ENCODE assay signal across 32 mouse cellular contexts in genomic region chr13:34977410-34977809, GRCm38 (mm10). TPM values are rescaled to one million over a fixed set of nuclear protein-coding genes. Genes with fewer than 3 reads are reported as not detected.
DNase-seq lines count a peak whose midpoint lies in the region; ATAC-seq and TF ChIP-seq lines count a peak whose summit lies in the region.
"Had no signal": no experiment of that assay in that cellular context is flagged by ENCODE, and none has a peak within 500 bp of the region (broad histone marks: within the 10 kb centered on the region; RNA-seq: fewer than 3 reads in every experiment).

No protein-coding gene starts in this region.

- H3K36me3 ChIP-seq in ES-E14 (ENCODE audit: control insufficient read depth, insufficient read depth, low read length, poor library complexity, severe bottlenecking): peaks cover 2% of the 10 kb centered on the region
- peaks cover 48% of the 10 kb centered on the region for H3K36me3 ChIP-seq in liver, embryonic 13.5 days
- peaks cover 15% of the 10 kb centered on the region for H3K36me3 ChIP-seq in liver, embryonic 16.5 days (ENCODE audit: control insufficient read depth, insufficient read depth)

- H3K4me3 ChIP-seq in ES-E14 (ENCODE audit: insufficient read depth in 1 of 2, low read depth in 1 of 2, low read length in 2 of 2, poor library complexity in 1 of 2, severe bottlenecking in 1 of 2): no peak overlapping the region
- H3K4me3 ChIP-seq in liver, embryonic 13.5 days (replicated peaks): no peak overlapping the region
- H3K4me3 ChIP-seq in liver, embryonic 16.5 days (ENCODE audit: low read depth, low read length): no peak overlapping the region
- H3K4me3 ChIP-seq: gastrocnemius, adult 2 months; heart, adult 2 months; heart, embryonic 10.5 days; hindbrain, embryonic 12.5 days had no signal

- in situ Hi-C loops in ES-E14 (cut with MboI; ENCODE audit: low sequenced_read_pairs in 2 of 2, unreplicated experiment in 2 of 2): no loop called here

- H3K4me2 ChIP-seq in liver, embryonic 13.5 days: no peak overlapping the region
- H3K4me2 ChIP-seq in liver, embryonic 16.5 days (ENCODE audit: low read depth, low read length): no peak overlapping the region
- H3K4me2 ChIP-seq: hindbrain, embryonic 12.5 days had no signal

- peak; percentile 91 for ATAC-seq in erythroblast, adult 5-6 weeks (replicated peaks; ENCODE audit: low FRiP score, poor library complexity, severe bottlenecking)
- ATAC-seq in liver, embryonic 13.5 days (ENCODE audit: low read depth): peak; percentile 85
- peak; percentile 72 for ATAC-seq in liver, embryonic 16.5 days (ENCODE audit: low read depth)
- ATAC-seq: activated CD4-positive, CD25-positive, alpha-beta regulatory T cell, adult 4 months; CD4-positive, CD25-positive, alpha-beta regulatory T cell, adult 4 months; forebrain, embryonic 14.5 days; forebrain, postnatal 0 days; hindbrain, embryonic 16.5 days had no signal

- H3K27ac ChIP-seq in ES-E14 (ENCODE audit: insufficient read depth, low read depth, low read length, poor library complexity, severe bottlenecking): no peak overlapping the region
- 0 out of 2 replicates have a peak overlapping the region, but pooled peaks have one; percentile 12 for H3K27ac ChIP-seq in liver, embryonic 13.5 days
- H3K27ac ChIP-seq in liver, embryonic 16.5 days (ENCODE audit: low read length): no peak overlapping the region
- H3K27ac ChIP-seq: gastrocnemius, adult 2 months; heart, adult 2 months; heart, embryonic 10.5 days; hindbrain, embryonic 12.5 days had no signal

- 72% methylated on average over 3 of the region's 3 CpGs for WGBS in liver, embryonic 13.5 days (ENCODE audit: insufficient replicate concordance)
- 73% methylated on average over 3 of the region's 3 CpGs for WGBS in liver, embryonic 16.5 days (ENCODE audit: insufficient replicate concordance)

- H3K4me1 ChIP-seq in ES-E14 (ENCODE audit: control insufficient read depth in 2 of 2, insufficient read depth in 2 of 2, low read length in 2 of 2, poor library complexity in 1 of 2): peaks cover 1 to 12% of the 10 kb centered on the region in 2 experiments; a peak in 3 of 4 replicates
- 0 out of 2 replicates have a peak, but pooled peaks cover 4% of the 10 kb centered on the region for H3K4me1 ChIP-seq in liver, embryonic 13.5 days (replicated peaks)
- no peaks in the 10 kb centered on the region for H3K4me1 ChIP-seq in liver, embryonic 16.5 days (ENCODE audit: control insufficient read depth, low read depth, low read length)
- H3K4me1 ChIP-seq: heart, embryonic 10.5 days; hindbrain, embryonic 12.5 days had no signal

- no peaks in the 10 kb centered on the region for H3K27me3 ChIP-seq in liver, embryonic 13.5 days
- no peaks in the 10 kb centered on the region for H3K27me3 ChIP-seq in liver, embryonic 16.5 days (ENCODE audit: control insufficient read depth, insufficient read depth, low read depth, low read length)
- H3K27me3 ChIP-seq: hindbrain, embryonic 12.5 days had no signal

- DNase-seq in ES-E14 (ENCODE audit: low read depth, low spot score): no peak
- no peak for DNase-seq in liver, embryonic 13.5 days
- no peak for DNase-seq in lung, postnatal 10 days
- DNase-seq in adrenal gland, postnatal 25 days: no peak
- no peak for DNase-seq in gastrocnemius, postnatal 10 days
- DNase-seq: adrenal gland, adult 8-10 months; adrenal gland, postnatal 36 days; cerebellum, adult 18-20 months; cerebellum, adult 9-10 months; cerebellum, postnatal 14 days; forebrain, postnatal 0 days; gastrocnemius, adult 2 months; gastrocnemius, postnatal 25 days; heart, adult 2 months had no signal

- H3K9ac ChIP-seq in ES-E14 (ENCODE audit: insufficient read depth, low read depth, low read length, poor library complexity, severe bottlenecking): no peak overlapping the region
- H3K9ac ChIP-seq in liver, embryonic 13.5 days: no peak overlapping the region
- no peak overlapping the region for H3K9ac ChIP-seq in liver, embryonic 16.5 days (ENCODE audit: low read depth, low read length)
- H3K9ac ChIP-seq: forebrain, postnatal 0 days; hindbrain, embryonic 12.5 days had no signal

- no peaks in the 10 kb centered on the region for H3K9me3 ChIP-seq in ES-E14 (ENCODE audit: control insufficient read depth, insufficient read depth, low read depth, low read length)
- H3K9me3 ChIP-seq in liver, embryonic 13.5 days (replicated peaks): no peaks in the 10 kb centered on the region
- H3K9me3 ChIP-seq in liver, embryonic 16.5 days (replicated peaks; ENCODE audit: control insufficient read depth, low read length): no peaks in the 10 kb centered on the region
- H3K9me3 ChIP-seq: heart, embryonic 10.5 days; hindbrain, embryonic 12.5 days had no signal

TF ChIP-seq in ES-E14, 5 proteins besides CTCF, POLR2A, EP300 and RAD21:
- TF ChIP-seq MAFK (IDR thresholded peaks at IDR 0.05; ENCODE audit: insufficient read depth, low read depth, low read length) (peak; percentile 32; the same call in 1 of the 2 replicates), ZNF384 (IDR thresholded peaks at IDR 0.05; ENCODE audit: low read depth, low read length) (no peak)

RNA-seq across cellular contexts. Expression of gene Eci3, which starts 13.8 kb away (rescaled TPM):
- total RNA-seq in ES-E14 (2012; rRNA removed): 0.21 and 0.54 TPM in 2 replicates
- total RNA-seq in erythroblast, adult 5-6 weeks (2015; ENCODE audit: low replicate concordance): not detected in 2 replicates
- not detected in 2 replicates for total RNA-seq in erythroblast, adult 5-6 weeks (2017; ENCODE audit: low replicate concordance)
- 0.18 TPM in 1 of 2 replicates, not detected in the other for polyA plus RNA-seq in liver, embryonic 13.5 days (2015; fragmentation: Nextera tagmentation; extraction: Ambion mirVana)
- 0.06 and 0.09 TPM in 2 replicates for polyA plus RNA-seq in liver, embryonic 16.5 days (2015; fragmentation: Nextera tagmentation; extraction: Ambion mirVana)
- total RNA-seq in adrenal gland, postnatal 25 days (2021): 1.5 TPM in 1 of 2 replicates, not detected in the other
- 1 to 10 TPM in 1 of 2 experiments, under 1 TPM in 1; 0.89 to 1.4 TPM for total RNA-seq in gastrocnemius, postnatal 10 days (2021)
- total RNA-seq: forebrain, postnatal 0 days; hematopoietic stem cell, adult 5-6 weeks had no signal
- polyA plus RNA-seq: C2C12 had no signal

RNA-seq across cellular contexts. Expression of gene Eci2, which starts 49.5 kb away (rescaled TPM):
- total RNA-seq in ES-E14 (2012; rRNA removed): 31.0 and 36.7 TPM in 2 replicates
- 18.4 and 35.5 TPM in 2 replicates for total RNA-seq in erythroblast, adult 5-6 weeks (2015; ENCODE audit: low replicate concordance)
- total RNA-seq in erythroblast, adult 5-6 weeks (2017; ENCODE audit: low replicate concordance): 27.5 and 39.9 TPM in 2 replicates
- 50.4 and 55.4 TPM in 2 replicates for polyA plus RNA-seq in liver, embryonic 13.5 days (2015; fragmentation: Nextera tagmentation; extraction: Ambion mirVana)
- polyA plus RNA-seq in liver, embryonic 16.5 days (2015; fragmentation: Nextera tagmentation; extraction: Ambion mirVana): 46.4 and 48.7 TPM in 2 replicates
- 94.5 and 110 TPM in 2 replicates for total RNA-seq in adrenal gland, postnatal 25 days (2021)
- 100 to 1,000 TPM; 126 to 128 TPM for total RNA-seq in gastrocnemius, postnatal 10 days (2021)

RNA-seq across cellular contexts. Expression of gene 4933417A18Rik, which starts 53.2 kb away (rescaled TPM):
- not detected in 2 replicates for total RNA-seq in ES-E14 (2012; rRNA removed)
- total RNA-seq in erythroblast, adult 5-6 weeks (2015; ENCODE audit: low replicate concordance): not detected in 2 replicates
- total RNA-seq in erythroblast, adult 5-6 weeks (2017; ENCODE audit: low replicate concordance): not detected in 2 replicates
- not detected in 2 replicates for polyA plus RNA-seq in liver, embryonic 13.5 days (2015; fragmentation: Nextera tagmentation; extraction: Ambion mirVana)
- polyA plus RNA-seq in liver, embryonic 16.5 days (2015; fragmentation: Nextera tagmentation; extraction: Ambion mirVana): not detected in 2 replicates
- not detected in 2 replicates for total RNA-seq in adrenal gland, postnatal 25 days (2021)
- not detected for total RNA-seq in gastrocnemius, postnatal 10 days (2021)
- total RNA-seq: adrenal gland, adult 8-10 months; adrenal gland, postnatal 36 days; forebrain, postnatal 0 days; gastrocnemius, adult 2 months; gastrocnemius, postnatal 25 days; heart, adult 2 months; heart, postnatal 25 days; hematopoietic stem cell, adult 5-6 weeks had no signal
- polyA plus RNA-seq: activated CD4-positive, CD25-positive, alpha-beta regulatory T cell, adult 4 months; C2C12; CD4-positive, CD25-positive, alpha-beta regulatory T cell, adult 4 months; embryonic facial prominence, embryonic 11.5 days; embryonic facial prominence, embryonic 14.5 days; forebrain, embryonic 11.5 days; forebrain, embryonic 14.5 days; forebrain, postnatal 0 days; frontal cortex, adult 2 months; gonadal fat pad, adult 2 months; heart, adult 2 months; heart, embryonic 10.5 days; heart, embryonic 14.5 days; heart, postnatal 0 days; hindbrain, embryonic 12.5 days; hindbrain, embryonic 16.5 days had no signal

RNA-seq across cellular contexts. Expression of gene Fam217a, which starts 53.3 kb away (rescaled TPM):
- 0.18 TPM in 1 of 2 replicates, not detected in the other for total RNA-seq in ES-E14 (2012; rRNA removed)
- not detected in 2 replicates for total RNA-seq in erythroblast, adult 5-6 weeks (2015; ENCODE audit: low replicate concordance)
- total RNA-seq in erythroblast, adult 5-6 weeks (2017; ENCODE audit: low replicate concordance): not detected in 2 replicates
- polyA plus RNA-seq in liver, embryonic 13.5 days (2015; fragmentation: Nextera tagmentation; extraction: Ambion mirVana): 0.35 and 0.44 TPM in 2 replicates
- 0.16 and 0.18 TPM in 2 replicates for polyA plus RNA-seq in liver, embryonic 16.5 days (2015; fragmentation: Nextera tagmentation; extraction: Ambion mirVana)
- total RNA-seq in adrenal gland, postnatal 25 days (2021): 0.61 TPM in 1 of 2 replicates, not detected in the other
- total RNA-seq in gastrocnemius, postnatal 10 days (2021): under 1 TPM in 1 of 2 experiments, not detected in 1; 0.23 TPM
- total RNA-seq: gastrocnemius, postnatal 25 days; hematopoietic stem cell, adult 5-6 weeks had no signal
- polyA plus RNA-seq: activated CD4-positive, CD25-positive, alpha-beta regulatory T cell, adult 4 months; C2C12 had no signal
